Mouse (Mus musculus): ENCODE measurements around the gene Golgb1.

DNA sequence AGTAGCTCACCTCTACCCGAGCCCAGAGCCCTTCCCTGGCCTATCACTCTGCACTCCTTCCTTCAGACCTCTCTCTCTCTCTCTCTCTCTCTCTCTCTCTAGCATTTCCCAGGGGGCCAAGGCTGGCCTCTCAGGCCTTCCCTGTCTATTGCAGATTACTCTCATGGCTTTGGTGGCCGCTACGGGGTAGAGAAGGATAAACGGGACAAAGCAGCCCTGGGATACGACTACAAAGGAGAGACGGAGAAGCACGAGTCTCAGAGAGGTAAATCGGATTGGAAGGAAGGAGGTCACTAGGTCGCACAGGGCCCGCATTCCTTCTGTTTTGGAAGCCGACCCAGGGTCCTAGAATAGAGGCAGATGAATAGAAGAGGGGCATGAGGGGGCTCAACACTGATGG lies 80.2 kb downstream of the Golgb1 start:
- TF ChIP-seq POLR2A (IDR thresholded peaks at IDR 0.05; ENCODE audit: insufficient read length, low read depth) (no peak), E2F4 (IDR thresholded peaks at IDR 0.05; ENCODE audit: insufficient read depth) (no peak), MYOG (IDR thresholded peaks at IDR 0.05; ENCODE audit: control insufficient read depth in 1 of 3, insufficient read depth in 1 of 3, insufficient read length in 2 of 3, low read depth in 2 of 3) (no peak), USF1 (IDR thresholded peaks at IDR 0.05; ENCODE audit: low read depth) (no peak), MYOD1 (IDR thresholded peaks at IDR 0.05; ENCODE audit: control insufficient read depth in 1 of 3, insufficient read length in 2 of 3, low read depth in 2 of 3) (no peak)
